Mouse (Mus musculus): ENCODE results near the gene Tor2a. TPM values are rescaled to one million over a fixed set of nuclear protein-coding genes. Genes with fewer than 3 reads are reported as not detected.

Tor2a gene
- polyA plus RNA-seq (2016; fragmentation: Nextera tagmentation; extraction: Ambion mirVana): 52.1 and 55.9 TPM in 2 replicates

DNA sequence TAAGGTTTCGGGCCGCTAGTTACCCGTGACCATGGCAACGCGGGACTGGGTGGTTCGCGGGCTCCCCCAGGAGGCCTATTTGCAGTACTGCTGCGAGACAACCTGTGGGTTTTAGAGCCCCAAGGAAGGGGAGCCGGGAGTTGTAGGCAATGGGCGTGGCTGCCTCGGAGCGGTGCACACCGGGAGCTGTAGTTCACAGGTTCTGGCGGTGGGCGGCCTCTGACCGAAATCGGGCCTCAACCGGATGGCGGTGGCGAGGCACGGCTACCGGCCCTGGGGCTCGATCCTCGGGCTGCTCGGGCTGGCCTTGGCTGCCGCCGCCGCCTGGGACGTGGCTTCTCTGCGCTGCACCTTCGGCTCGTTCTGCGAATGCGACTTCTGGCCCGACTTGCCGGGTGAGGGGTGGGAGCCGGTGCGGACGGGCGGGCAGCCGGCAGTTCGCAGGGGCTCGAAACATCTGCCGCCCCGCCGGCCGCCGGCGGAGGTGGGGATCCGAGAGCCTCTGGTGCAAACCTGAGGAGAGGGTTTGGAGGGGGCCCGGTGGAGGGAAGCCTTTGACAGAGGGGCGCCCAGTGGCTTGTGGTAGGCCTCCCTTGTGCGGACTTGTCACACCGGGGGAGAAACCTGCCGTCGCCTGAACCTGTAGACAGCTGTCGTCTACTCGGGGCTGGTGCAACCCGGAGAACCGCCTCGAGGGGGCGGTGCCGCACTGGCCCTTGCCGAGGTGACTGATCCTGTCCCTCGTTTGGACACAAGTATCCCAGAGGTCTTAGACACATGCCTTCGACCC, at the start of gene Tor2a:
Gene Tor2a (plus strand): TSS at position 179 of the 790 bp plus-strand sequence.
- H3K36me3 ChIP-seq: peaks cover 43% of the 10 kb centered on the region
- peak within 1 kb of the TSS; percentile 71 for H3K4me3 ChIP-seq
- under 1% methylated on average over 65 of the region's 66 CpGs for WGBS
- peaks cover 19% of the 10 kb centered on the region for H3K4me1 ChIP-seq
- H3K4me2 ChIP-seq (replicated peaks): peak within 1 kb of the TSS; percentile 55
- H3K9ac ChIP-seq: peak within 1 kb of the TSS; percentile 84
- no peaks in the 10 kb centered on the region for H3K9me3 ChIP-seq (replicated peaks)
- H3K27ac ChIP-seq: peak within 1 kb of the TSS; percentile 90
- H3K27me3 ChIP-seq: no peaks in the 10 kb centered on the region
- peak; percentile 92 for ATAC-seq (ENCODE audit: low FRiP score)

DNA sequence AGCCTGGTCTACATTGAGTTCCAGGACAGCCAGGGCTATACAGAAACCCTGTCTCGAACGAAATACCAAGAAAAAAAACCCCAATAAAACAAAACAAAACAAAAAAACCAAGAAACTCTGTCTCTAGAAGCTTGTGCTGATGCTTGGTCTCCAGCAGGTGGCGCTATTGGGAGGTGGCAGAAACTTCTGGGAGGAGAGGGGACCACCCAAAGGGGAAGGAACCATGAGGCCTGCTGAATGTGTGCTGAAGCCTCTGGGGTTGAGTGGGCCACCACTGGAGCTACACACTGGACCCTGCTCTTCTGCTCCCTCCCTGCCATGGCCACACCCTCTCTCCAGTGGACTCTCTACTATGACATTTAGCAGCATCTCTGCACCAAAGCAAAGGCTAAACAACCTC, 48.4 kb upstream of the Tor2a start:
- Histone ChIP-seq H3K9ac (no peak overlapping the region), H3K27ac (no peak overlapping the region), H3K4me2 (replicated peaks) (no peak overlapping the region), H3K4me1 (peaks cover 11% of the 10 kb centered on the region), H3K36me3 (peaks cover 66% of the 10 kb centered on the region), H3K4me3 (no peak overlapping the region), H3K27me3 (no peaks in the 10 kb centered on the region), H3K9me3 (replicated peaks) (no peaks in the 10 kb centered on the region)
- no peak for ATAC-seq (ENCODE audit: low FRiP score)
- WGBS: 43% methylated on average over 3 of the region's 3 CpGs

DNA sequence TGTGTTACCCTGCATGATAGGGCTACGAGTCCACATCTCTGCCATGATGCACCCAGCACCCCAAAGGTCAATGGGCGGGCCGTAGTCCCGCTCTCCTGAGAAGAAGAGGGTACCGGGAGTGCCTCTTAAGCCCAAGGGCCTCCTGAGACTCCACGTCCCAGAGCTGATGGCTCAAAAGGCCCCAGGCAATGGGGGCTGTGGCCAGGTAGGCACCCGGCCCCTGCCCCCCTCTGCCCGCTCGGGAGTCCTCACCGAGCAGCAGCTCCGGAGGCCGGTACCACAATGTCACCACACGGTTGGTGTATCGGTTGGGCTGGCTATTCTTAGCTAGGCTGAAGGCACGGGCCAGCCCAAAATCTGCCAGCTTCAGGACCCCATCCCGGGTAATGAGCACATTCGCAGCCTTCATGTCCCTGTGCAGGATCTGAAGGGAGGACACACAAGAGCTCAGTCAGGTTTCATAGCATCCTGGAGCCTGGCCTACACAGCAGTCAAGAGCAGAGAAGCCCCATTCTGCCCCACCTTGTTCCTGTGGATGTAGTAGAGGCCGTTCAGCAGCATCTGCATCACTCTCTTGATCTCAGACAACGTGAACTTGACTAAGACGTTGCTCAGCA, 47.4 kb upstream of the Tor2a start:
- ATAC-seq (ENCODE audit: low FRiP score): no peak
- Histone ChIP-seq H3K27me3 (no peaks in the 10 kb centered on the region), H3K4me3 (no peak overlapping the region), H3K4me1 (peaks cover 21% of the 10 kb centered on the region), H3K4me2 (replicated peaks) (no peak overlapping the region), H3K36me3 (peaks cover 59% of the 10 kb centered on the region), H3K9me3 (replicated peaks) (no peaks in the 10 kb centered on the region), H3K27ac (no peak overlapping the region), H3K9ac (no peak overlapping the region)
- 92% methylated on average over 20 of the region's 20 CpGs for WGBS

DNA sequence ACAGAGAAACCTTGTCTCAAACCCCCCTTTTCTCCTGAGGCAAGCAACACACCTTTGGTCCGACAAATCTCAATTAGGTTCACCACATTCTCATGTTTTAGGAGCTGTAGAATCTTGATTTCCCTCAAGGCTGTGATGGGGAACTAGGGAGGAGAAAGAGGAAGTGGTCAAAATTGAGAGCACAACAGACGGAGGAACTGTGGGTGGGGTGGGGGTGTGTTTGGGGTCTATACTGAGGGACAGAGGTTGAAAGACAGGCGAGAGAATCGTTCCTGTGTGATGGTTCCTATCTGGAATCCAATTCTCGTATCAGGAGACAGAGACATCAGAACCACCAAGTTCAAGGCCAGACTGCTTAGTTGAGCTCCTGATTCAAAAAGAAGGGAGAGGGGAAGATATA, 46.6 kb upstream of the Tor2a start:
- no peak overlapping the region for H3K27ac ChIP-seq
- H3K9me3 ChIP-seq (replicated peaks): no peaks in the 10 kb centered on the region
- H3K9ac ChIP-seq: no peak overlapping the region
- H3K4me2 ChIP-seq (replicated peaks): no peak overlapping the region
- WGBS: 94% methylated on average over 5 of the region's 5 CpGs
- ATAC-seq (ENCODE audit: low FRiP score): no peak
- no peak overlapping the region for H3K4me3 ChIP-seq
- no peaks in the 10 kb centered on the region for H3K27me3 ChIP-seq
- peaks cover 22% of the 10 kb centered on the region for H3K4me1 ChIP-seq
- H3K36me3 ChIP-seq: peaks cover 52% of the 10 kb centered on the region

DNA sequence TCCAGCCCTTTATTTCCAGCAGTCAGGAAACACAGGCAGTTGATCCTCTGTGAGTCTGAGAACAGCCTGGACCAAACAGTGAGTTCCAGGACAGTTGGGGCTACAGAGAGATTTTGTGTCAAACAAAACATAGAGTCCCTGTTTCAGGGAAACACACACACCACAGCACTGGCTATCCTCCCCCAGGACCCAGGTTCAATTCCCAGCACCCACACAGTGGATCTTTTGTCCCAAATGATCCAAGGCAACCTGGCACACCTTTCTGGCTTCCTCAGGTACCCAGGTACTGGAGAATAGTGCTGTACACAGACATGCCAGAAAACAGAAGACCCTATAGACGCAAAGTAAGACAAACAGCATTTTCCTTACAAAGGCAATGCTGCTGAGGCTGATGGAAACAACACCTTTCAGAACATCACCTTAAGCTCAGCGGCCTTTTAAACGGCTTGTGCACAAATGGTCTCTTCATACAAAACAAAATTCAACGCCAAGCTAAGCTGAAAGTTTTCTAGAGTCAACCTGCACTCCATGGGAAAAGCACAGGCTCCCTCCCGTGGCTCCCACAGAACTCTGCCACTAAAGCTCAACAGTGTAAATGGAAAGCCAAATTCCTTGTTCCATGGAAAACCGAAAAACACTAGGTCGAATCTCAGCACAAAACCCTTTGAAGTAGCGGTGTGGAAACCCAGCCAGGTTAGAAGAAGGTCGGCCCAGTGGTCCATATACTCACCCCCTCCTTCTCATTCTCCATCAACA, 45.6 kb upstream of the Tor2a start:
- peaks cover 22% of the 10 kb centered on the region for H3K4me1 ChIP-seq
- 31% methylated on average over 9 of the region's 9 CpGs for WGBS
- peak overlapping the region; percentile 99; the same call in 1 of the 2 replicates for H3K27ac ChIP-seq
- H3K4me2 ChIP-seq (replicated peaks): peak overlapping the region; percentile 97
- peak overlapping the region; percentile 93 for H3K4me3 ChIP-seq
- peak overlapping the region; percentile 94 for H3K9ac ChIP-seq
- H3K27me3 ChIP-seq: no peaks in the 10 kb centered on the region
- peaks cover 41% of the 10 kb centered on the region for H3K36me3 ChIP-seq
- ATAC-seq (ENCODE audit: low FRiP score): no peak
- H3K9me3 ChIP-seq (replicated peaks): no peaks in the 10 kb centered on the region

DNA sequence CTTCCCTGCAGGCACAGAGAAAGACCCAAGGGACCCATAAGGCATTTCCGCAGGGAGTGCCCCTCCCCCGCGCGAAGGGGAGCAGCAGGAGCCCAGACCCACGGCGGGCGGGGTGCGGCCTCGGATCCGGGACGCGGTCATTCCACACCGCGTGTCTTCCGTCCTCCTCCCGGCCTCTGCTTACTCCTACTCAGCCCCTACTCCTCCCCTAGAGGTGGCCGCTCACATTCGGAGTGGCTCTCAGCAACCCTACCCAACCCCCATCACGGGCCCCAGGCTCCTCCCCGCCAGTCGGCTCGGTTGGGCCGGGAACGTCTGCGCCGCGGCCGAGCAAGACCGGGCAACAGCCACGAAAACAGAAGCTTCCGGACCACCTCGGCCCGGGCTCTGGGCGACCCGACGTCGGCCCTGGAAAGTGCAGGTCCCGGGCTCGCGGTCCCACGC, 44.9 kb upstream of the Tor2a start:
- under 1% methylated on average over 41 of the region's 41 CpGs for WGBS
- peak; percentile 54 for ATAC-seq (ENCODE audit: low FRiP score)
- H3K4me3 ChIP-seq: peak overlapping the region; percentile 93

DNA sequence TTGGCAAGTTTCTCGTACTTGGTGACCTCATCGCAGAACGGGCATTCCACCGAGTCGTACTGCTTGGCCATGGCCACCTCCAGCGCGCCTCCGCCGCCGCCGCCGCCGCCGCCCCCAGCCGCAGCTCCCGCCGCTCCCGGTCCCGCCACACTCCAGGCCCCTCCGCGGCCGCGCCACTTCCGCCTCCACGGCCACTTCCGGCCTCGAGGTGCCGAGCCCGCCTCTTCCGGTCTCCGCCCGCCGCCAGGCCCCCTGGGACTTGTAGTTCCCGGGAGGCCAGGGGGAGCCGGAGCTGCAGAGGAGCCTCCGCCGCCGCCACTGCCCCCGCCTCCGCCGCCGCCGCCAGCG, 44.5 kb upstream of the Tor2a start:
- 1% methylated on average over 29 of the region's 44 CpGs for WGBS

More for the DNA sequence above, 44.9 kb upstream of the Tor2a start:
- H3K9ac ChIP-seq: peak overlapping the region; percentile 94
- peaks cover 35% of the 10 kb centered on the region for H3K36me3 ChIP-seq
- peak overlapping the region; percentile 97 for H3K4me2 ChIP-seq (replicated peaks)
- no peaks in the 10 kb centered on the region for H3K9me3 ChIP-seq (replicated peaks)
- peaks cover 22% of the 10 kb centered on the region for H3K4me1 ChIP-seq
- H3K27me3 ChIP-seq: no peaks in the 10 kb centered on the region
- H3K27ac ChIP-seq: peak overlapping the region; percentile 99

DNA sequence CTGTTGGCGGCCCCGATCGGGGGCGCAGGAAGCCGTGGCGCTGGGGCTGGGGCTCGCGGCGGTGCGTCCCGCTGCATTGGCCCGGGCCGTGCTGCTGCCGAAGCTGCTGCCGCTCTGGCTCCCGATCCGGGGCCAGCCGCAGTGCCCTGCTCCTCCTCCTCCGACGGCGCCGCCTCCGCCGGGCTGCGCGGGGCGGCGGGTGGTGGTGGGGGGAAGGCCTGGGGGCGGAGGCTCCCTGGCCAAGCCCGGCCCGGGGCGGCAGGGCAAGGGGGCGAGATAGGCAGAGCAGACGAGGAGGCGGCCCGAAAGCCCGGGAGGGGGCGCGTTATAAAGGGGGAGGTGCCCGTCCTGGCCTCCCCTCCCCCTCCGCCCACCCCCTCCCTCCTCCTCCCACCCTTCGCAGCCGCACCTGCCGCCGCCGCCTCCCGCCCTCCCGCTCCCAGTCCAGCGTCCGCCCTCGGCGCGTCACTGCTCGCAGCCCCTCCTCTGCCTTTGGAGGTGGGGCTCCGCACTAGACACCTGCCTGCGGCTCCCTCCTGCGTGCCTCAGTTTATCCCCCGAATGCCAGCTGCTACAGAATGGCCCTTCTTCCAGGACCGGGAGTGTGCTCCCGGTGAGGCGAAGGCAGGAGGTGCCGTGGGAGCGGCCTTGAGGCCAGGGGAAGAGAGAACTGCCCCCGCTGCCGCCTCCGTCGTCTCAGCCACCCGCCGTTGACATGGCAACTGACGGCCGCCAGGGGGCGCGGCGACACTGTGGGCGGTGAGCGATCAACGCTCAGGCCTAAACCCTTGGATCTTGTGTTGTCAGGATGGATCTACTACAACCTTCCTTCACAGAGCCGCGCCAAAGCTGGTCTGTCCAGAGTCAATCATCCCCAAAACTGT, 43.9 kb upstream of the Tor2a start, which contains the start of gene Cdk9:
Gene Cdk9 (minus strand): TSS at position 143 of the 884 bp plus-strand sequence.
- WGBS: under 1% methylated on average over 44 of the region's 79 CpGs
- H3K4me2 ChIP-seq (replicated peaks): peak within 1 kb of the TSS; percentile 97

More for the DNA sequence above, 44.5 kb upstream of the Tor2a start:
- Histone ChIP-seq H3K27me3 (no peaks in the 10 kb centered on the region), H3K4me3 (peak overlapping the region; percentile 93), H3K4me2 (replicated peaks) (peak overlapping the region; percentile 97), H3K36me3 (peaks cover 30% of the 10 kb centered on the region), H3K9ac (peak overlapping the region; percentile 94), H3K9me3 (replicated peaks) (no peaks in the 10 kb centered on the region), H3K27ac (peak overlapping the region; percentile 99), H3K4me1 (peaks cover 22% of the 10 kb centered on the region)
- ATAC-seq (ENCODE audit: low FRiP score): peak; percentile 89

DNA sequence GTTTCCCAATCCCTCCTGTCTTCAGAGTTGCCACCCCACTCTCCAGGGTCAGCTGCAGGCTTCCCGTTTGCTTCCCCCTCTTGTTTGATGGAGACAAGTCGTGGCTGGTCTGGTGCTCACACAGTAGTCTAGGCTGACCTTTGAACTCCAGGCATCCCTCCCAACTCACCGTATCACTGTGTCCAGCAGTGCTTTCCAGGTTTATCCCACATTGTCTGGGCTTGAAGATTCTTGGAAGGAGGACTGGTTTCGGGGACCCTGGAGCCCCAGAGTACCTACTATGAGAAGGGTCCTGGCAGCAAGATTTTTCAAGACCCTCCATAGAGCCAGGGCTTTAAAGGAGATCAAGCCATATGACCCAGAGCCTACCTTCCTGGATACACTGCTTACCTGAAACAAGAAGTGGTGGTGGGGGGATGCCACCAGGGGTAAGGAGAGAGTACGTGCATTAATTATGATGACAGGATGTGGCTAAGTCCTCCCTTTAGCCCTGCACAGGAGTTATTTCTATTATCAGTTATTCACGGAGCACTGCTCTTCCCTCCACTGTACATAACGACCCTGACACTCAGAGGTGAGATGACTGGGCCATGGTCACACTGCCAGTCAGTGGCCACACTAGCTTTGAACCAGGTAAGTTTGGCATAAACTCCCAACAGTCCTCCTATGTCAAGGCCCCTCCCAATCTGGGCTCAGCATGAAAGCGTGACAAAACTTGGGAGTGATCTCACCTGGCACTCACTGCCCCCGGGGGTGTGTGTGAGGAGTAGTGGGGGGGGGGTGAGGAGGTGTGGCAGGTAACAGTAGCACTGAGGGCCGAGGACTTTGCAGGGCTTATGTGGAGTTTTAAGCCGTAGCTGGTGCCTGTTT, 42.7 kb upstream of the Tor2a start:
- no peak for ATAC-seq (ENCODE audit: low FRiP score)
- Histone ChIP-seq H3K27ac (peak overlapping the region; percentile 99), H3K4me2 (replicated peaks) (peak overlapping the region; percentile 97), H3K9me3 (replicated peaks) (no peaks in the 10 kb centered on the region), H3K27me3 (no peaks in the 10 kb centered on the region), H3K4me1 (peaks cover 24% of the 10 kb centered on the region), H3K9ac (no peak overlapping the region), H3K36me3 (peaks cover 13% of the 10 kb centered on the region), H3K4me3 (no peak overlapping the region)
- 60% methylated on average over 11 of the region's 11 CpGs for WGBS

More for the DNA sequence above, 43.9 kb upstream of the Tor2a start, which contains the start of gene Cdk9:
- Histone ChIP-seq H3K4me3 (peak within 1 kb of the TSS; percentile 93), H3K9ac (peak within 1 kb of the TSS; percentile 94), H3K27me3 (no peaks in the 10 kb centered on the region), H3K9me3 (replicated peaks) (no peaks in the 10 kb centered on the region), H3K27ac (peak within 1 kb of the TSS; percentile 99), H3K4me1 (peaks cover 22% of the 10 kb centered on the region), H3K36me3 (peaks cover 24% of the 10 kb centered on the region)
- peak; percentile 82 for ATAC-seq (ENCODE audit: low FRiP score)

DNA sequence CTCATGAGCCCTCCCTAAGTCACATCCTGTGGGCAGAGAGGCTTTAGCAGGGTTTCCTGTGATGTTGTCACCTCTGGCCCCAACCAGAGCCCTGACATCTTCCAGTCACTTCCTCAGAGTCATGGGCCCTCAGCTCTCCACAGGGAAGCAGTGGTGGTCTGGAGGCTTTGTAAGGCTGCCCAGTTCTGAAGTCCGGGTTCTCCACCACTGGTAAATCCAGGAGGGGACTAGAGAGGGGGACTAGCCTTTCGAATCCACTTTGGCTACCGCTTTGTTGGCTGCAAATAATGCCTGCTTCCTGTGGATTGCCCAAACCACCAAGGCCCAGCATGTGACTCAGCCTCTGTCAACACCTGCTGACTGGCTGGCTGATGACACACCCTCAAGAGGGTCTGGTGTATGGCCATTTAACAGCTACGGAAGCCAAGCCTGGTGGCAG, 42.0 kb upstream of the Tor2a start:
- Histone ChIP-seq H3K9ac (no peak overlapping the region), H3K4me3 (no peak overlapping the region), H3K4me2 (replicated peaks) (no peak overlapping the region), H3K27me3 (no peaks in the 10 kb centered on the region), H3K4me1 (peaks cover 24% of the 10 kb centered on the region), H3K36me3 (peaks cover 7% of the 10 kb centered on the region), H3K9me3 (replicated peaks) (no peaks in the 10 kb centered on the region), H3K27ac (no peak overlapping the region)
- ATAC-seq (ENCODE audit: low FRiP score): no peak
- WGBS: 54% methylated on average over 4 of the region's 4 CpGs

Measured in hindbrain, embryonic 12.5 days (tissue).